Mouse (Mus musculus) common myeloid progenitor, adult 5-6 weeks (primary cell): ENCODE data around the gene Txn1. TPM values are rescaled to one million over a fixed set of nuclear protein-coding genes. Genes with fewer than 3 reads are reported as not detected.

Source experiments
- ATAC-seq: replicated peaks from 2 replicates; pipeline ENCODE4 v1.8.0; 2016; ENCODE audit warnings: low read depth, mild to moderate bottlenecking, moderate TSS enrichment, inconsistent platforms; ENCODE audit not compliant: poor library complexity, severe bottlenecking
- total RNA-seq: library from RNA; stranded (forward); fragments of 200-1000, 187-1606 nt; gene quantifications from 2 replicates; pipeline ENCODE4 v1.2.3, GENCODE M21; 2017

Txn1 gene
- total RNA-seq, 1 experiment from 2014 or later, result 148 TPM

- ATAC-seq, result no peak
Measured at GRCm38 (mm10) chr4:57904638-57905037, 51.6 kb downstream of the Txn1 start.

- peak; percentile 69 for ATAC-seq
Measured at GRCm38 (mm10) chr4:57904211-57904610, 52.0 kb downstream of the Txn1 start.

- peak; percentile 74 for ATAC-seq
Measured at GRCm38 (mm10) chr4:57902619-57903018, 53.6 kb downstream of the Txn1 start.

GRCm38 (mm10) chr4:57901210-57901609, 55.0 kb downstream of the Txn1 start:
- peak; percentile 75 for ATAC-seq

- ATAC-seq, result no peak
Measured at GRCm38 (mm10) chr4:57896631-57897030, 59.6 kb downstream of the Txn1 start.

- no peak for ATAC-seq
Measured at GRCm38 (mm10) chr4:57895902-57896301, 60.3 kb downstream of the Txn1 start.

GRCm38 (mm10) chr4:57895140-57895539, 61.1 kb downstream of the Txn1 start:
- no peak for ATAC-seq

Other genes with a start within 250 kb of the Txn1 start
- 2.2 TPM in 1 of 2 replicates, not detected in the other for gene Akap2, start 238.8 kb downstream of the Txn1 start, total RNA-seq
- gene D630039A03Rik, start 40.1 kb downstream of the Txn1 start, total RNA-seq, result not detected in 2 replicates
- not detected in 2 replicates for gene Txndc8, start 52.7 kb upstream of the Txn1 start, total RNA-seq